Mouse (Mus musculus) left cerebral cortex, postnatal 10 days (tissue): ENCODE measurements at regions not wholly inside any gene's neighbourhood (a gene's known extent, or its start where the extent isn't known, plus 50 kb on each side); places are given as distances from the start of the nearest gene placed in this dataset.

Source experiments
- DNase-seq, 2 experiments: peaks; one replicate each; pipeline ENCODE4 v3.0.0; 2021 to 2022; ENCODE audit warnings: low spot score in 2 of 2, mixed read lengths in 1 of 2; ENCODE audit errors: extremely low spot score in 1 of 2
- intact Hi-C: fragments of 180-260 bp; cut with DNase I; formaldehyde crosslinking; loops from one replicate; pipeline ENCODE4 v1.15.1; 2025

DNA sequence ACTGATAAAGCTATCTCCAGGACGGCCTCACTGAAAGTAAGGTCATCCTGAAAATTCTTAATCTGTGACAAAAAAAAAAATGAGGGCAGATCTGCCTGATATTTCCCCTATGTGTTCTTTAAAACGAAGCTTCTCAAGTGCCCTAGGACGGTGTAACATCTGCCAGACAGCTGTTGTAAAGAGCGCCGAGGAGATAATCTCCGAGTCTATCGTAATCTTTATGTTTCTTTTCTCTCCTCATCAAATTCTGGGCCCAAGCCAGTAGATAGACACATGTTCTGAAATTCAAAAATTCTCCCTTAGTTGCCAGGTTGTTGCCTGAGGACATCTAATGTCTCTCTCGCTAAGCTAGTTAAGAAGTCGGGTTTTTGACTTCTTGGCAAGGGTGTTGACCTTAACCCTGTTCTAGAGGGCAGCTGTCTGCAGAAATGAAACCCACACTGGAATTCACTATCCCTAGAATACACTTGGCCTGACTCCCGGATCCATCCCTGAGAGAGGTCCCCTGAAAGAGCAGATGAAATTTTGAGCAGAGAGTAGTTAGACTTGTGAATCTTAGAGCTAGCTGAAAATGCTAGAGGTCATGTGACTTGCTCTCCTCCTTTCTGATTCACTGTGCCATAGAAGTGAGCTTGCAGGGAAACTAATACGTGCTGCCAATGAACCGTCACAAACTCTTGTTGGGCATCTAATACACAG lies 104.1 kb upstream of the Hes1 start:
- DNase-seq = no peak
- intact Hi-C loops = loop anchor here (10.0 kb wide), 1 partner anchor 225 kb away; no protein-coding TSS in a partner anchor

DNA sequence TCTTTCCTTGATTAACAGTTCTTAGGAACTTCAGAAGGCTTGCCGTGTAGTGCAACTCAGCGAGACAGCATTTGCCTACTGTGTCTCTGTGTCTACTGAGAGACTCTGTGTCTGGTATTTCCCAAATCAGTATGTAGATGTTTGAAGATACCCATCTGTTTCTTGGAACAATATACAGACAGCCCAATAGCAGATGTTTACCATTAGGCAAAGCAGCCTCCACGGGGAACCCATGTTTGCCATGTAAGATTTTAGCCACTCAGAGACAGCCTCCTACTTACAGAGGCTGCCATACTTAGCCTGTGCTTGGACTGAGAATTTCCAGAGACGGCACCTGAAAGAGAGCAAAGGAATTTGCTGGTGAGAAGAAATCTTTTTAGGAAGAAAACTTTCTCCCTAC lies 100.9 kb upstream of the Hes1 start:
- DNase-seq = no peak
- intact Hi-C loops = no loop called here

DNA sequence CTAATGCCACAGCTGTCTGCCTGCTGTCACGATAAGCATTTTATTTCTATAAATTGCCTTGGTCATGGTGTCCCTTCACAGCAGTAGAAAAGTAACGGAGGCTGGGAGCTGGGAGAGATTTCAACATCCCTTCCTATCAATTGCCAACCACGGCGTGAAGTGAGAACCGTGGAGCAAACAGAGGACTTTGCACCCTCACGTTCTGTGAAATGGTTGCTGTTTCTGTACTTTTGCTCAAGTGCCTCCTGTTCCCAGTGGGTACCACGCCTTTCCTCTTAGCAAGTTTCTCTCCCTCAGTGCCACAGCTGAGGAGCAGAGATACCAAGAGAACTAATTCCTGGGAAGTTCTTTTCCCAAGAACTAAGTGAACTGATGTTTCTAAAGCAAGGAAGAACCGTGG lies 99.6 kb upstream of the Hes1 start:
- intact Hi-C loops = no loop called here
- DNase-seq = no peak

DNA sequence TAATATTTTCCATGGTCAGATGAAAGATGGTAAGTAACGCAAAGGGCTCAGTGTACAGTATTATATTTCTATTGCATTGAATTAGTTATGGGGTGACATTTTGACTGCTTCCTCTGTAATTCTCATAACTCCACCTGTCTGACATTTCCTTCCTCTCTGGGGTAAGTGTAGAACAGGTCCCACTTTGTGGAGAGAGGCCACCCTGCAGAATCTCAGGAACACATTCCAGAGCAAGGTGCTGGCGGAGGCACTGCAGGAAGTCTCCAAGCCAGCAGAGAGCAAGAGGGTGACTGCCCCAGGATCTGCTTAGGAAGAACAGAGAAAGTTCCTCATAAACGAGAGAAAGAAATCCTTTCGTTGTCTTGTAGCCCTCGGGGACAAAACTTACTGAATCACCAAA lies 95.4 kb upstream of the Hes1 start:
- DNase-seq = no peak
- intact Hi-C loops = no loop called here

DNA sequence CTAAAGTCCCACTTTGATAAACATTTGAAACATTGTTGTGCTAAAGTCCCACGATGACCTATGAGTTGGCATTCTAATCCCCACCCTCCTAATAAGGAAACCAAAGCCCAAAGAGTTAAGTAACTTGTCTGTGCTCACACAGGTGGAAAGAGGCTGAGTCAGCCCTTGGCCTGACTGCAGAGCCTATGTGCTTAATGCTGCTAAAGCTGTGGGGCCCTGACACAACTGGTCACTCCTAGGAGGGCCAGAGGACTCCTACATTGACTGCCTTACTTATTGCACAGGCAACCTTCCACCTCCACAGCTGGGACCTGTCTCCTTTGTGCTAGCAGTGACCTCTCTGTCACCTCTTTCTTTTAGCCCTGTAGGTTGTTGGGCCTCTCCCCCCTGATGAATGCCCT lies 91.4 kb upstream of the Hes1 start:
- no peak for DNase-seq
- intact Hi-C loops = no loop called here

DNA sequence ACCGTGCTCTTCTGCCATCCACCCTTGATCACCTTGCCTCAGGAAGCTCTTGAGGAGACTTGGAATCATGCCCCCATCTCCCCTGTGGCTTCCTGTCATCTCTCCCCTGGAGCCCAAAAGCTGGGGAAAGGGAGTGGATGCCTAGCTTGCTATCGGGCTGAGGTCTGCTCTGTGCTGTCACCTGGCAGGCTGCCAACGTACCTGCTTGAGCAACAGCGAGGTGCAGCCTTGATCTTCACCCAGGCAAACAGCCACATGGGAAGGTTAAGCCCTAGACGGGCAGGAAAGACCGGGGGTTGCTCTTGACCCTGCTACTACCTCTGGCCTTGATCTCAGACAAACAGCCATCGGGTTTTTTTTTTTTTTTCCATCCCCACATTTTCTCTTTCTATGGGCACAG lies 90.9 kb upstream of the Hes1 start:
- DNase-seq = peak in 1 of 2 experiments; percentile 49
- intact Hi-C loops = no loop called here

DNA sequence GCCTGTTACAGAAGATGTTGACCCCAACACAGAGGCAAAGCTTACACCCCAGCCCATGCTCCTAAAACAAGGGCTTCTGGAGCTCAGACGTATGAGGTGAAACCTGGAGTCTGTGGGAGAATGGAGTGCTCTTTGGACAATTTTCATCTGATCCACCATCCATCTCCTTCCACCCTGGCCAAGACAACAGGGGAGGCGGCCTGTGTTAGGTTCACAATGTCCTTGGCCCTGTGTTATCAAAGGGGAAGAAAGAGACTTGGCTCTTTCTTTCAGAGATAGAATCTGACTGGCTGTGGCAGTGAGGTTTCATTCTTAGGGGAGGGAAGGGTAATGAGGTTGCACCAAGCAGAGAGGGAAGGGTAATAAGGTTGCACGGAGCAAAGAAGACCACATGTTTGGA lies 88.4 kb upstream of the Hes1 start:
- intact Hi-C loops = no loop called here
- no peak for DNase-seq

DNA sequence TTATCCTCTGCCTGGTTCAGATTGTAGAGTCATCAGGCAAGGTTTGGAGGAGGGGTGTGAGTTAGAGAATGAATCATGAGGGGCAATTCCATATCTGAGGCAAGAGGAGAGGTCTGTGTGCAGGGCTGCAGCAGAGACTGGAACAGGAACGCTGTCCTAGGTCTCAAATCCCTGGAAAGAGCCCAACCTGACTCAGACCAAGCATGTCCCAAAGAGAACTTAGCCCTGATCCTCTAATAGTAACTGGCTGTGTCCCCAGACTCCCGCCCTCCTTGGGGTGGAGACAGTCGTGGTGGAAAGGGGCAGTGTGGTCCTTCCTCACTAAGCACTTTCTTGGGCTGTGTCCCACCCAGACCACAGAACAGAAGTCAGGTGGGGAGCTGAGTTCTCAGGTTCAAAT lies 87.2 kb upstream of the Hes1 start:
- intact Hi-C loops = no loop called here
- no peak for DNase-seq

DNA sequence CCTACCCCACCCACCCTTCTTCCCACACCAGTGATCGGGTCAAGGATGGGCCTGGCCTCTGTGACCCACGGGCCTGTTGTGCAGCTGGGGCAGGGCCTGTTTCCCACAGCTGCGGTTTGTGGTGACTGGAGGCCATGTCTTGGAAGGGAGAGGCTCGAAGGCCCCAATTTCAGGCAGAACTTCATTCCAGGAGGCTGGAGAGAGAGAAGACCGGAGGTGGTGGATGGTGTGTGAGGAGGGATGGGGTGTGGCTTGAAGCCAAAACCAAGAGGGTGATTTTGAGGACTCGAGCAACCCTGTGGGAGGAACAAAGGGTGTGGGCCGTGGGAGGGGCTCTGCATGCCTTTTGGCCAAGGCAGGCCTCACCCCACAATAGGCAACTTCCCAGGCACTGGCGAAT lies 86.5 kb upstream of the Hes1 start:
- intact Hi-C loops = no loop called here
- no peak for DNase-seq

DNA sequence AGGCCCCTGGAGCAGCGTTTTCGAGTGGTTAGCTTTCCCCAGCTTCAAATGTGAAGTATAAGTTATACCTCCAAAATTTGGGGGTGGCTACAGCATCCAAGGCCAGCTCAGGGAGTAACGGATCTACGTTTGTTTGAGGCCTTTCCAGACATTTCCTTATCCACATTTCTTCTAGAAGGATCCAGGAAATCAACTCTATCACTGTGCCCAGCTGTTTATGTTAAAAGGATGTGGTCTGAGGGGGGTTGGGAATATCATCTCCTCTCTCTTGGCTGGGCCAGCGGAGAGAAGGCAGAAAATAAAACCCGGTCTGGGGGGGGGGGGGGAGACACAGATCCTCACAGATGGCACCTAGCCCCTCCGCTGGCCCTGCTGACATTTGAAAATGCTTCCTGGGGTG lies 85.1 kb upstream of the Hes1 start:
- DNase-seq = no peak
- intact Hi-C loops = no loop called here

DNA sequence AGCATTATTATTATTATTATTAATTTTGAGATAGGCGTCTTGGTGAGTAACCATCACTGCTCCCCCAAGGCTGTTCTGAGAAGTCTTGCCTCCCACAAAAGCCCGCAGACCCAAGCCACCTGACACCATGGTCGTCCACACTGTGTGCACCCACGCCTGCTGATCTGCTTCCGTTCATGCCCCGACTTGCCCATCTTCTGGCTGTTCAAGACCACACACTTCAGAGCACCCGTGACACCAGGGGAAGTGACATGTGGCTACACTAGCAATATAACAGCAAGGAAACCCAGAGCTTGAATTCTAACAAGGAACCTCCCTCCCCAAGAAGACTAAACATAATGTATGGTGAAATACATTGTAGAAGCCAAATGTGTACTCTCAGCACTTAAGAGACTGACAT lies 82.6 kb upstream of the Hes1 start:
- no peak for DNase-seq
- intact Hi-C loops = no loop called here

DNA sequence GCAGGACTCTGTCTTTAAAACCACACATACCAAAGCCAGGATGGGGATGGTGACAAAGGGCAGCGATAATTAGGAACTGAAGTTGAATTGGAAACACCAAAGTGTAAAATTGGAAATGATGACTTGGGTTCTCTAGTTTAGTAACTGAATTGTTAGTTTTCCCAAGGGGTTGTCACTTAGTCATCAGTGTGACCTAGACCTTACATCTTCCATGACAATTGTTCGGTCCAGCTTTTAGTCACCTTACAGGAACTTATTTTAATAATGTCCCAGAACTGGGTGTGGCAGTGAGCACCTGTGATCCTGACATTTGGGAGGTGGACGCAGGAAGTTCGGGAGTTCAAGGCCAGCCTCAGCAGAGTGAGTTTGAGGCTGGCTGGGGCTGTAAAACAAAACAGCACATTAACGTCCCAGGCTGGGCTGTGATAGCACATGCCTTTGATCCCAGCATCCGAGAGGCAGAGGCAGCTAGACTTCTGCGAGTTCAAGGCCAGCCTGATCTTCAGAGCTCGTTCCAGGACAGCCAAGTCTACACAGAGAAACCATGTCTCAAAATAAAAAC lies 81.9 kb upstream of the Hes1 start:
- no peak for DNase-seq
- intact Hi-C loops = no loop called here

DNA sequence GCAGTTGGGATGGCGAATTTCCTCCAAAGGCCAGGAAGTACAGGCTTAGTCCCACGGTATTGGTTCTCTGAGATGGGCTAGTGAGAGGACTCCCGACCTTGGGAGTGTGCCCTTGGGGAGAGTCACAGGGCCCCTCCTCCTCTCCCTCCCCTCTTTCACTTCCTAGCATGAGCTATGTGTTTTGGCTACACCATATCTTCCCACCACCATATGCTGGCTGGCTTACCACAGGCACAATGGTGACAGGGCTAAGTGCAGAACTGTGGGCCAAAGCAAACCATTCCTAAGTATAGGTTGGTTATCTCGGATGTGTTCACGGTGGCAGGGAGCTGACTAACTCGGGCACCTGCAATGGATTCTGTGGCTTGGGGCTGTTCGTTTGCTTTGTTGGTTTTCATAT lies 81.0 kb upstream of the Hes1 start:
- intact Hi-C loops = no loop called here
- DNase-seq = no peak

DNA sequence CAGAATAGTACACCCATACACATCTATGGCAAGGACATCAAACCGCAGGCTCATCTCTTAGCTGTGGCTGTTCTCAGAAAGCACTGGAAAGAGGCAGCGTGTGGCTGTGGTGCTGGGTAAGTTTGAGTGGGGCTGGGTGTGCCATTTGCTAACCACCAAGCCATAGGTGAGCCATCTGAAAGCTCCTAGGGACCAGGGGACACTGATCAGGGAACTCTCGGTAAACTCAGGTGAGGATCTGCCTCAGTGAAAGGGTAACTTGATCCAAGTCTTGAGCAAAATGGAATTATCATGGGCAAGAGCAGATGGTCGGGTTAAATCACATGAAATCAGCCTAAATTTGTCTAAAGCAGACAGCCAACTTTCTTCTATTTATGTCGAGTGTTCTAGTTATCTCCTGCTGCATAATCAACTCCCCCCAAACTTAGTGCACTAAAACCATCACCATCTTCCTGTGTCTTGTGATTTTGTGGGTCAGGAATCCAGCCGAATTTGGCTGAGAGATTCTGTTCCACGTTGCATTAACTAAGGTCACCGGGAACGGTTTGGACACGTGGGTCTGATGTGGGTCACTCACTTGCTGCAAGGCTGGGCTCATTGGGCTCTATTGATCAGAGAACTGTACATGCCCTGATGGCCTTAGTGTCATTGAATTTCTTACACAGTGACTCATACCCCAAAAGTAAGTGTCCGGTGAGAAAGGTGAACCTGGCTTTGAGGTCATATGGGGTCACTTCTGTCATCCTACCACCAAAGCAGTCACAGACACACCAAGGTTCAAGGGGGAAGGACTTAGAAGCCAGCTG lies 78.9 kb upstream of the Hes1 start:
- DNase-seq = peak in 1 of 2 experiments; percentile 33
- intact Hi-C loops = no loop called here

DNA sequence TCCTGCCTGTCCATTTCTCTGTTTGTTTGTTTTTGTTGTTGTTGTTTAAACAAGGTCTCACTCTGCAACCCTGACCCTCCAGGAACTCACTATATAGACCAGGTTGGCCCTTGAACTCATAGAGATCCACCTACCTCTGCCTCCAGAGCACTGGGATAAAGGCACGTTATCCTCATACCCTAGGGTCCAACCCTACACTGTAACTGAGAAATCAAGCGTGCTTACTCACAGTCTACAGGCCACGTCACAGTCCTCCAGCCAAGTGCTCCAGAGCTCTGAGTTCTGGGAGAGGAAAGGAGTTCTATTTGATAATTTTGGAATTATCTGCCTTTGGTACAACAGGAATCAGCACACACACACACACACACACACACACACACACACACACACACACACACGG lies 76.6 kb upstream of the Hes1 start:
- intact Hi-C loops = no loop called here
- DNase-seq = no peak

DNA sequence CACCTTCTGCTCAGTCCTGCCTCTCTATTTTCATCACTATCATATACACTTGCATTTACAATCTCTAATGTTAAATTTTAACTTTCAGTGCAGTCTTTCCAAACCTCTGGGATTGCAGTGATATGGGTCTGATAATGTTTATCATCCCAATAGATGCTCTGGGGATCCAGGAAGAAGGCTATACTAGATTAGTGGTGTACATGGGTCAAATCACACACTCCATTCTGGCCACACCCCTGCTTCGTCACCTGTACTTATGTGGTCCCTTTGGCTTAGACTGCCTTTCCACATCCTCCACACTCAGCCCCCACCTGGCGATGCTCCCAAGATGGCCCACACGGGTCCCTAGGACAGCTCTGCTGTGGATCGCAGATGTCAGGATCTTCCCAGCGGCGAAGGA lies 76.2 kb upstream of the Hes1 start:
- no peak for DNase-seq
- intact Hi-C loops = no loop called here

DNA sequence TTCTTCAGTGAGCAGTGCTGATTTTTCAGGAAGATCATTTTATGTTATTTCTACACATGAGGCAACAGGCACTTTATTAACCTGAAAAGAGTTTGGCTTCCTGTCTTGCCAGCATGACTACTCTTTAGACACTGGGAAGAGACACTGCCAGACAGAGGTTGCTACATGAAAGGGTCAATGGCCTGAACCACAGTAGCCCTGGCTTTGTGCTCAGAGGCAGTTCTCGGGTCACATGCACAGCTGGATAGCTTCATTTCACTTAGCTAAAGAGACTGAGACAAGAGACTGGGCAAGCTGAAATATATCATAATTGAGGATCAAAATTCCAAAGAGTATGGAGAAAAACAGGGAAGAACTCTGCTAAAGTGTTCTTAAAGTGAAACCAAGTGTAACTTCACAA lies 74.9 kb upstream of the Hes1 start:
- intact Hi-C loops = no loop called here

DNA sequence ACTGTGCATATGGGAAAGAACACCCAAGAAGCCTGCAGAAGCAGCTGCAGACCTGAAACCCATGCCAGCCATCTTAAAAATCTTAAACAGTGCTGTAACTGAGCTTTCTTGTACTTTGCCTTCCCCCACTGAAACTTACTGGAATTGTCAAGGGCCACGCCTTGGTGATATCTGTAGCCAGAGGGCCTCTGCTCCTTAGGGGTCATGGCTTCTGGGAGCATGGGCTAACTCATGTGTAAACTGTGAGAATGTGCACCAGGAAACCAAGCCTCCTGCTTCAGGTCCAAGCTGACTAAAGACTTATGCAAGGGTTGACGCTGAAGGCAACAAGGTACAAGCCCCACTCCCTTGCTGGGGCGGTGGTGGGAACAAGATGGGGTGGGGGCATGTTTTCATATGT lies 73.8 kb upstream of the Hes1 start:
- intact Hi-C loops = no loop called here
- no peak for DNase-seq

More for the DNA sequence above, 74.9 kb upstream of the Hes1 start:
- no peak for DNase-seq

DNA sequence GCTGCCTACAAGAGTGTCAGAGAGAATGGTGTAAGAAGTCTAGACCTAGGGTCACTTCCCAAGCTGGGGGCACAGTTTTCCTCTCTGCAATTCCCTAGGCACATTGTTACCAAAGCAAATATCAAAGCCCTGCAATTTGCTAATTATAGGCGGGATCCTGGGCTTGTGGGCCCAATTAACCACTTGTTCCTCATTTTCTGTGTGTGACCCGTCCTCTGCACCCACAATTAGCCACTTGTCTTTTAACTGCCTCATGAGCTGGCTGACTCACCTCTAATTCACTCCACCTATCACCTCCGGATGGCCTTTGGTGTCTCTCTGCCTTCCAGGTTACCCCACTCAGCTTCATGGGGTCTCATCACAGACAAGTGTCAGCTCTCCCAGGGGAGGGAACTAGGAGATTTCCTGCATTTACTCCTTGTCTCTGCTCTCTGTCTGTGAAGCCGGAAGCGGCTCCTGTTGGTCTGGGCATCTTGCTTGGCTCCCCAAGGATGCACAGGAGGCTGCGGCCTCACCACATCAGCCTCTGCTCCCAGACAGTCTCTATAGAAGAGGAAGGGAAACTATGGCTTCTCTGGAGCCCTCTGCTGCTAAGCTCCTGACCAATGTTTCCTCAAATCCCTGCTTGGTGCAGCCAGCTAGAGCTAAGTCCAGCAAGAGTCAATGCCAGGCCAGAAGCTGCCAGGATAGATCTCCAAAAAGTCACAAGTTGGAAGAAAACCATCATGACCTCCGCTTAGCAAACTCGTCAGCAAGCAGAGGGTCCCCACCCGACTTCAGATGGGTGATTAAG lies 73.2 kb upstream of the Hes1 start:
- no peak for DNase-seq
- intact Hi-C loops = no loop called here
